Mouse (Mus musculus) stomach, postnatal 0 days (tissue): ENCODE data around the gene Cdiptos. TPM values are rescaled to one million over a fixed set of nuclear protein-coding genes. Genes with fewer than 3 reads are reported as not detected.

Experiments used
- ATAC-seq: fragments of 200-750 bp; cut with Nextera tagmentation; 2 replicates; pipeline ENCODE4 v1.8.0; 2017; ENCODE audit not compliant: low FRiP score, low TSS enrichment
- DNase-seq: peaks from one replicate; pipeline ENCODE4 v3.0.0-alpha.2; 2016; ENCODE audit warnings: low spot score
- H3K27ac ChIP-seq: fragments of 300-500 bp; sonication (generic); replicated peaks from 2 replicates; pipeline ENCODE4 v1.5.1; 2014; ENCODE audit warnings: mild to moderate bottlenecking, control low read depth
- H3K27me3 ChIP-seq: fragments of 300-500 bp; sonication (generic); 2 replicates; pipeline ENCODE4 v1.6.1; 2014; ENCODE audit warnings: low read length; ENCODE audit not compliant: control insufficient read depth, insufficient read depth
- H3K36me3 ChIP-seq: fragments of 300-500 bp; sonication (generic); 2 replicates; pipeline ENCODE4 v1.6.1; 2014; ENCODE audit warnings: low read length, mixed read lengths; ENCODE audit not compliant: control insufficient read depth, insufficient read depth
- H3K4me1 ChIP-seq: fragments of 300-500 bp; sonication (generic); replicated peaks from 2 replicates; pipeline ENCODE4 v1.6.1; 2014; ENCODE audit warnings: antibody characterized with exemption; ENCODE audit not compliant: control insufficient read depth, insufficient read depth
- H3K4me2 ChIP-seq: fragments of 300-500 bp; sonication (generic); replicated peaks from 2 replicates; pipeline ENCODE4 v1.6.1; 2014; ENCODE audit warnings: low read depth, mild to moderate bottlenecking, control low read depth, moderate library complexity
- H3K4me3 ChIP-seq: fragments of 300-500 bp; sonication (generic); 2 replicates; pipeline ENCODE4 v1.5.1; 2014; ENCODE audit warnings: low read depth, low read length, control low read depth
- H3K9ac ChIP-seq: fragments of 300-500 bp; sonication (generic); 2 replicates; pipeline ENCODE4 v1.6.1; 2014; ENCODE audit warnings: mild to moderate bottlenecking, low read length, control low read depth, mixed read lengths
- H3K9me3 ChIP-seq: fragments of 300-500 bp; sonication (generic); 2 replicates; pipeline ENCODE4 v1.6.1; 2016; ENCODE audit warnings: low read length; ENCODE audit not compliant: control insufficient read depth
- CTCF ChIP-seq: IDR thresholded peaks from 2 replicates; pipeline ENCODE4 v1.5.1; 2016; ENCODE audit warnings: antibody characterized with exemption, low read depth, mild to moderate bottlenecking, moderate library complexity
- EP300 ChIP-seq: optimal IDR thresholded peaks from 2 replicates; pipeline ENCODE3; 2016; ENCODE audit warnings: antibody characterized with exemption
- WGBS: fragments of 180-500 bp; shearing (Covaris S2); extraction: QIAGEN DNeasy Blood & Tissue Kit; methylation state at CpG from one replicate; pipeline ENCODE4 v1.1.7; 2014; 5-methylcytosine and 5-hydroxymethylcytosine counted together
- polyA plus RNA-seq: library from polyadenylated mRNA; unstranded; fragments of >200 nt; fragmentation: Nextera tagmentation; extraction: Ambion mirVana; gene quantifications from 2 replicates; pipeline ENCODE4 v1.2.1, GENCODE M21; 2015

Cdiptos gene
- polyA plus RNA-seq, 1 experiment from 2014 or later = 1.7 TPM

GRCm38 (mm10) chr7:127016481-127016485 is 40.4 kb upstream of the Cdiptos start, which contains the start of gene Pagr1b:
Gene Pagr1b, minus strand, starts transcription at chr7:127016484.
- peaks cover 4% of the 10 kb centered on the region; the same call in 1 of the 2 replicates for H3K4me1 ChIP-seq
- no peaks in the 10 kb centered on the region for H3K27me3 ChIP-seq
- H3K9me3 ChIP-seq = no peaks in the 10 kb centered on the region
- peak within 1 kb of the TSS; percentile 66 for H3K4me3 ChIP-seq
- TF ChIP-seq EP300 (no peak), CTCF (no peak)
- no peak for DNase-seq
- H3K9ac ChIP-seq = peak within 1 kb of the TSS; percentile 74
- H3K4me2 ChIP-seq = peak within 1 kb of the TSS; percentile 94
- H3K36me3 ChIP-seq = no peaks in the 10 kb centered on the region
- no peak for ATAC-seq
- peak within 1 kb of the TSS; percentile 96 for H3K27ac ChIP-seq

- H3K4me3 ChIP-seq = peak overlapping the region; percentile 66
- H3K36me3 ChIP-seq = no peaks in the 10 kb centered on the region
- peak; percentile 0; the same call in 1 of the 2 replicates for ATAC-seq
- peak; percentile 52 for DNase-seq
- H3K4me1 ChIP-seq = peaks cover 4% of the 10 kb centered on the region; the same call in 1 of the 2 replicates
- WGBS = under 1% methylated on average over 10 of the region's 10 CpGs
- H3K27me3 ChIP-seq = no peaks in the 10 kb centered on the region
- H3K27ac ChIP-seq = peak overlapping the region; percentile 96
- no peaks in the 10 kb centered on the region for H3K9me3 ChIP-seq
- peak overlapping the region; percentile 74 for H3K9ac ChIP-seq
- TF ChIP-seq EP300 (no peak), CTCF (no peak)
- peak overlapping the region; percentile 94 for H3K4me2 ChIP-seq
Observed at GRCm38 (mm10) chr7:127016081-127016480, 40.2 kb upstream of the Cdiptos start.

GRCm38 (mm10) chr7:127014993-127015392 is 39.1 kb upstream of the Cdiptos start:
- ATAC-seq = no peak
- no peaks in the 10 kb centered on the region for H3K36me3 ChIP-seq
- 88% methylated on average over 12 of the region's 12 CpGs for WGBS
- no peak overlapping the region for H3K9ac ChIP-seq
- H3K4me1 ChIP-seq = peaks cover 4% of the 10 kb centered on the region; the same call in 1 of the 2 replicates
- no peaks in the 10 kb centered on the region for H3K9me3 ChIP-seq
- H3K27me3 ChIP-seq = no peaks in the 10 kb centered on the region
- TF ChIP-seq EP300 = no peak
- TF ChIP-seq CTCF = no peak
- H3K4me2 ChIP-seq = no peak overlapping the region
- H3K27ac ChIP-seq = 0 out of 2 replicates have a peak overlapping the region, but pooled peaks have one; percentile 24
- no peak for DNase-seq
- H3K4me3 ChIP-seq = no peak overlapping the region

GRCm38 (mm10) chr7:127014320-127014719 is 38.4 kb upstream of the Cdiptos start, which contains the start of gene Mvp:
Gene Mvp, minus strand, starts transcription at chr7:127014621.
- ATAC-seq (0 out of 2 replicates have a peak, but pooled peaks have one; percentile 28), DNase-seq (peak; percentile 81)
- Histone ChIP-seq H3K9ac (peak within 1 kb of the TSS; percentile 67), H3K36me3 (no peaks in the 10 kb centered on the region), H3K9me3 (no peaks in the 10 kb centered on the region), H3K4me1 (peaks cover 4% of the 10 kb centered on the region; the same call in 1 of the 2 replicates), H3K27me3 (no peaks in the 10 kb centered on the region), H3K27ac (peak within 1 kb of the TSS; percentile 69), H3K4me2 (peak within 1 kb of the TSS; percentile 64), H3K4me3 (peak within 1 kb of the TSS; percentile 55)
- TF ChIP-seq EP300 (no peak), CTCF (no peak)
- WGBS = 16% methylated on average over 11 of the region's 11 CpGs

GRCm38 (mm10) chr7:127013385-127013784 is 37.5 kb upstream of the Cdiptos start:
- Histone ChIP-seq H3K36me3 (no peaks in the 10 kb centered on the region), H3K4me2 (peak overlapping the region; percentile 64), H3K9ac (no peak overlapping the region), H3K4me3 (peak overlapping the region; percentile 55), H3K9me3 (no peaks in the 10 kb centered on the region), H3K27ac (peak overlapping the region; percentile 35; the same call in 1 of the 2 replicates), H3K27me3 (no peaks in the 10 kb centered on the region), H3K4me1 (0 out of 2 replicates have a peak, but pooled peaks cover 7% of the 10 kb centered on the region)
- WGBS = 90% methylated on average over 6 of the region's 6 CpGs
- ATAC-seq (no peak), DNase-seq (no peak)
- TF ChIP-seq EP300 (no peak), CTCF (no peak)

- H3K9ac ChIP-seq = no peak overlapping the region
- H3K9me3 ChIP-seq = no peaks in the 10 kb centered on the region
- H3K36me3 ChIP-seq = no peaks in the 10 kb centered on the region
- WGBS = 93% methylated on average over 10 of the region's 10 CpGs
- TF ChIP-seq CTCF = no peak
- no peak for TF ChIP-seq EP300
- H3K4me2 ChIP-seq = no peak overlapping the region
- H3K4me3 ChIP-seq = no peak overlapping the region
- DNase-seq = no peak
- H3K27ac ChIP-seq = peak overlapping the region; percentile 35; the same call in 1 of the 2 replicates
- H3K27me3 ChIP-seq = no peaks in the 10 kb centered on the region
- ATAC-seq = no peak
- 0 out of 2 replicates have a peak, but pooled peaks cover 10% of the 10 kb centered on the region for H3K4me1 ChIP-seq
Observed at GRCm38 (mm10) chr7:127012845-127013244, 36.9 kb upstream of the Cdiptos start.
